Mouse (Mus musculus): ENCODE measurements around the gene Pum2. TPM values are rescaled to one million over a fixed set of nuclear protein-coding genes. Genes with fewer than 3 reads are reported as not detected.

Pum2 gene
- total RNA-seq, 2 experiments from 2014 or later, result 122 to 133 TPM

DNA sequence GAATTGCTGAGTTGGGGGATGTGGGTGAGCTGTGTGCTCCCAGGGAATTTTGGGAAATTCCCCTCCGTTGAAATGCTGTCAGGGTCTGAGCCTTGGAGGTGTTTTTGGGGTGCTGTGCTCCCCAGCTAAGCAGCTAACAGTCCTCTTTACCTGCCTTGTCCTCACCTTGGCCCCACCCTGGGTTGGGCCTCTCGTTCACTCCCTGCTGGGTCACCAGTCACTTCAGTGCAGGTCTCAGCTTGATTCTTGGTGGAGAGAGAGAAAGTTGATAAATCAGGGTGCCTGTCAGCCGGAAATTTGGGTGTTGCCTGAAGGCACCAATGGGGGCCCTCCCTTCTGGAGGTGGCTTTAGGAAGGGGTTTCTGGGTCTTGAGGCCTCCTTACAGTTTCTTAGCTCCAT, 108.6 kb downstream of the Pum2 start:
- intact Hi-C loops (cut with DNase I), result no loop called here

GRCm38 (mm10) chr12:8784189-8784588, 110.3 kb downstream of the Pum2 start:
- intact Hi-C loops (cut with DNase I), result no loop called here
- no peak for DNase-seq

More for the DNA sequence above, 108.6 kb downstream of the Pum2 start:
- no peak for DNase-seq

DNA sequence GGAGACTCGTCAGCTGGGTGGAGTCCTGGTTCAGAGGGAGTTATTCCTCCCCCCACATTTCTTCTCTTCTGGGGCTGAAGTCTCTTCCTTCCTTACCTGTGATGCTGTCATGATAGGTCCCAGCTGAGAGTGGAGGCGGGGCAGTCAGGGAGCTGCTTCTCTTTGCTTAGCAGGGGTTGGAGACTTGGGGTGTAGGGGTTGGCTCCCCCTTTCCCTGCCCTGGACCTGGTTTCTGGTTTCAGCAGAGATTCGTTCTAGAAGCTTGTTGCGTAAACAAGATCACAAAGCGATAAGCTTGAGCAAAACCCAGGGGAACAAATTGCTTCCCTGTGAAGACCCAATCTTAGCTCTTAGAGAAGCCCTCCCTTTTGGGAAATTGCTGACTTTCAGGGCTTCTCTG, 112.5 kb downstream of the Pum2 start:
- no peak for DNase-seq
- intact Hi-C loops (cut with DNase I), result no loop called here

- intact Hi-C loops (cut with DNase I), result no loop called here
- peak in 1 of 2 experiments; percentile 47 for DNase-seq
Observed at GRCm38 (mm10) chr12:8786984-8787730, 113.2 kb downstream of the Pum2 start.

DNA sequence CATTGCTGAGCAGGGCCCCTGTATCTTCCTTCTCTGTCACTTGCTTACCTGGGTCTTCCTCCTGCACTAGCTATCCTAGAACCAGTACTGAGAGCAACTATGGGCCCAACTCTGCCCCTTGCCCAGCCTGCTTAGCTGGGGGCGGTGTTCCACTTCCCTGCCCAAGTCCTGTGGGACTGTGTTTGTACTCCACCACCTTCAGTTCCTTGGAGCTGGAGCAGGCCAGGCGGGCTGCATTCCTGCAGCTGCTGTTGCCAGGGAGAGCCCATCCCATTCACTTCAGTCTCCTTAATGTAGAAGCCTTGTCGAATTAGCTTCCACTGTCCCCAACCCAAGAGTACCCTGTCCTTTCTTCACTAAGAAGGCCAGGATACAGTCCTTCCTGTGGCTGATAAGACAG, 114.5 kb downstream of the Pum2 start:
- no peak for DNase-seq
- intact Hi-C loops (cut with DNase I), result no loop called here

- DNase-seq, result no peak
- intact Hi-C loops (cut with DNase I), result no loop called here
Observed at GRCm38 (mm10) chr12:8790615-8791014, 116.7 kb downstream of the Pum2 start.

GRCm38 (mm10) chr12:8793410-8794051, 119.6 kb downstream of the Pum2 start:
- DNase-seq, result no peak
- intact Hi-C loops (cut with DNase I), result no loop called here

- intact Hi-C loops (cut with DNase I), result no loop called here
- no peak for DNase-seq
Observed at GRCm38 (mm10) chr12:8797936-8798335, 124.0 kb downstream of the Pum2 start.

DNA sequence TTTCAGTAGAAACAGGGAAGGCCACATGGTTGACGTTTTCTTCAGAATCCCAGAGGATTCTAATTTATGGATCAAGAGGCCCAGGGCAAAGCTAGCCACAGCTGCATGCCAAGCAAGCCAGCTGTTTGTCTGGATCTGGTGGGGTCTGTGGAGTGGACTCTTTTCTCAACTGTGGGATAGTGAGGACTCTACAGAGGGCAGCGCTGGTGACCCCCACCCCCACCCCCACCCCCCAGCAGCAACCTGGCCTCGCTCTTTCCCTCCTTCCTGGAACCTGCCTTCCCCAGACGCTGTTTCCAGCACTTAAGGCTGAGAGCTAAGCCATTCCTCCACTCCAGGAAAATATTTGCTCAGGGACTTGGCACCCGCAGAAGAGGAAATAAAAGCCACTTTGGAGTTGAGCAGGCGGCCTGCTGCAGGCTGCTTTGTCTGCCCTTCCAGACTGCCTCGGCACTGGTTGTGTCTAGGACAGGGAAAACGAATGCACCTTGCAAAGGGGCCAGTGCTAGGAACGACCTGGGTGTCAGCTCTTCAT, 124.6 kb downstream of the Pum2 start:
- intact Hi-C loops (cut with DNase I), result no loop called here
- DNase-seq, result peak in 1 of 2 experiments; percentile 16

Other genes starting within 250 kb of the Pum2 start
- 100 to 1,000 TPM; 220 to 235 TPM for gene Rhob, start 174.1 kb upstream of the Pum2 start, total RNA-seq (2021)
- not detected for gene Slc7a15, start 75.1 kb upstream of the Pum2 start, total RNA-seq (2021)
- gene Sdc1, start 97.2 kb downstream of the Pum2 start, total RNA-seq (2021), result 10 to 100 TPM; 10.9 to 12.2 TPM
- 100 to 1,000 TPM; 325 to 358 TPM for gene Laptm4a, start 247.5 kb downstream of the Pum2 start, total RNA-seq (2021)

All from heart, postnatal 14 days (tissue).